Mouse (Mus musculus) spleen, embryonic (tissue): ENCODE measurements around the gene Iqub.

Experiments used
- CTCF ChIA-PET: fragments of 350-600 bp; sonication (Branson Sonifier 250); formaldehyde crosslinking; loops from one replicate; lab custom pipeline; 2022; lab: Charles Lee

The Iqub gene

DNA sequence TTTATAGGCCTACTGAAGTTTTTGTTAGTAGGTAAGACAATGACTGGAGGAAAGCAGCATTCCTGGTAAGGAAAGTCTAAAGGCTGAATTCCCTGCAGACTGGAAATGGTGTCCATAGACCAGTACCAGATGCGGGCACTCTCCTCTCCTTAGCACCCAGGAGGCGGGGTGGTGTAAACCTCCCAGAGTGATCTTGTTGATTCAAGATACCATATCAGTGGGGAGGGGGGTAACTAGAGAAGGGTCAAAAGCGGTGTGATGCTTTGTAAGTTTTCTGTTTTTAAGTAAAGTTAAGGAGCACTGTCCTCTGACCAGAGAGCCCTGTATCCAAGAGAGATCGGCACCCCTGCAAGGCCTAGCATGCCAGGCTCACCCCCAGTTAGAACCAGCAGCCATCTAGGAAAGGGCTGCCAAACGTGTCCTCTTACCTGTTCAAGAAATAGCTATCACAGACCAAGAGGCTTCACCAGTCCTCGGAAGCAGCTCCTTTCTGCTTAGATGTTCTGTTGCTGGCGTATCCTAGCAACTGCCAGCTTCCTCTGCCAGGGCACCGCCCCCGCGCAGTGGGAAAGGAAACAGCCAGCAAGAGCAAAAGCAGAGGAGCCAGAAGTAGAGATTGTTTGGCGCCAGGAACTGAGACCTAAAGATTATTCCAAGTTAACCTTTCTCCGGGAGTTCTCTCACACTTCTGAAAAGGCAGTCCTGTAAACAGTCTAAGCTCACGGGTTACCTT lies at the start of gene Iqub:
Gene Iqub, minus strand, starts transcription at position 516 of the 733 bp plus-strand sequence.
- CTCF ChIA-PET: no interaction called here

DNA sequence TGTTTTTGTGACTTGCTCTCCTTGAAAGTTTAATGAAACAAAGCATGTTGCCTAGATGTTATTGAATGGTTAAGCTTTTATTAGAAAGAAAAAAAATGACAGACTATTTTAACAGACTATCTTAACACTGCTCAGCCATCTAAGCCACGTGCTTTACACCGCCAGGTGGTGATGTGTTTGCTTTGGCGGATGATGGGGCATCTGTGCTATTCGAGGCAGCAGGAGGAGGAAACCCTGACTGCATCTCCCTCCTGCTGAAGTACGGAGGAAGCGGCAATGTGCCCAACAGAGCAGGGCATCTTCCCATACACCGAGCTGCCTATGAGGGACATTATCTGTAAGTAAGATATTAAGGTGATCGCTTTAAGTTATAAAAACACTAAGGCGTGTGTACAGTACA lies 49.2 kb upstream of the Iqub start:
- CTCF ChIA-PET: no interaction called here

DNA sequence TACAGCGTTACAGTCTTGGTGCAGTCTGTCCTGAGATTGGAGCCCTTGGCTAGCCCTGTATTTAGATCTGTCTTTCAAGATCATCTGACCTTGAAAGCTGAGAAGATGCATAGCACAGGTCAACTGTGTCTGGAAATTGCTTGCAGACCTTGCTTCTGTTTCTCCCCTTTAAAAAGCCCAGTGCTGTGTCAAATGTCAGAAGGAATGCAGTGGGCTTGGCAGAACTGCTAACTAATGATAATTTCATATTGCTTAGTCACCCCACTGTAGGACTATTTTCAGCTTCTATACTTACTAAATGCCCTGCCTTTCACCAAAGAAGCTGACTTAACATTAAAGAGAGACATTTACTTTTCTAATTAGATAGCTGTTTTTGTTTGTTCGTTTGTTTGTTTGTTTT lies 40.6 kb upstream of the Iqub start:
- CTCF ChIA-PET: no interaction called here

DNA sequence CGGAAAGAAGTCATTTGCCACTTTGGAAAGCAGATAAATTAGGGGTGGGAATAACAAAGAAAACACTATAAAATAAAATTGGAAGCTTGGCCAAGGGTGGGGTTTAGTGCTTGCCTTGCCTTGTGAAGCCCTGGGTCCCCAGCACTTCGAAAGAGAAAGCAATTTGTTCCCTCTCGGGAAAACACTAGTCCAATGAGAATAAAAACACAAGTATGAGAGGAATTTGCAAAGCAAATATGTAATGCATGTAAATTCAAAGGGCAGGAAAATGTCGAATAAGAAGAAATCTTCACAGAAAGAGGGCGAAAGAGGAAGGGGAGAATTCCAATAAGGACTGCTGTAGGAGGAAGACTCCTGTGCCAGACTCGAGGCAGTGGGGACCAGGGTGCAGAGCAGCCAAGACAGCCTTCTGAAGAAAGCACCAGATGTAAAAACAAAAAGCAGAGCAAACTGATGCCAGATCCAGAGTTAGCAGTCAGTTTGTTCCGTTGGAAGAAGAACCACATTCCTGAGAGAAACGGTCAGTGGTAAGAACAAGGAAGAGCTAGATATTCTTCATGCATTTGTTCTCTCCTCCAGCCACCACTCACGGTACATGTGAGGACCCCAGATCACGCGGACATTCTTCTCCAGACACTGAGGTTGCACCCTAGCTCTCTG lies 39.7 kb upstream of the Iqub start:
- CTCF ChIA-PET: no interaction called here

DNA sequence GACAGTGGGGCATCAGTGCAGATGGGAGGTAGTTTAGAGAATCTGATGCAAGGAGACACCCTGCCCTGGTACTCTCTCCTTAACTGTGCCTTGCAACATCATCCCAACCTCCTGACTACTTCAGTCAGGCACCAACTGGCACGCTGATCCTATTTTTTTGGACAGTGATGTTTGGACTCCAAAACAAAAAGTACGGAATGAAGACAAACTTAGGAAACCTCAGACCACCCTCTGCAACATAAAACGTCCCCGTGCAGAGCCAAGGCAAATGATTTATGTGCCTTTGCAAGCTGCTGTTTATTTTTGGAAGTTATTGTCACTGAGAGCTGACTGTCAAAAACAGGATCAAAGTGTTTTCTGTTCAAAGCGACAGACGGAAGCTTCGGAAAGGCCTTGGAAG lies 37.2 kb upstream of the Iqub start:
- CTCF ChIA-PET: no interaction called here

DNA sequence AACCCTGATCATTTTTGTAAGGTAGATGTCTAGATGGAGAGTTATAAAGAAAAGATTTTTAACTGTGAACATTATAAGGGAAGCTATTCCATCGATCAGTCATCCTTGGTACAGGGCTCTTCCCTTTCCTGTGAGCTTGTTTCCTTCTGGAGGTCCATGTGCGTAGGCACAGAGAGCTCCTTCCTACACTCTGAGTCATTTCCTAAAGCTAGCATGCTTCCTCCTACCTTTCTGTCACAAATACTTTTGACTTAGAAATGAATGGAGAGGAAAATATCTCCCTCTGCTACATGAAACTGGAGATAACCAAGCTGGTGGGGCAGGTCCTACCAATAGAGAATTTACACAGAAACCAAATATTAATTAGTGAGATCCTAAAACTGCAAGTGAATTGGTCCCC lies 34.9 kb upstream of the Iqub start:
- CTCF ChIA-PET: no interaction called here

DNA sequence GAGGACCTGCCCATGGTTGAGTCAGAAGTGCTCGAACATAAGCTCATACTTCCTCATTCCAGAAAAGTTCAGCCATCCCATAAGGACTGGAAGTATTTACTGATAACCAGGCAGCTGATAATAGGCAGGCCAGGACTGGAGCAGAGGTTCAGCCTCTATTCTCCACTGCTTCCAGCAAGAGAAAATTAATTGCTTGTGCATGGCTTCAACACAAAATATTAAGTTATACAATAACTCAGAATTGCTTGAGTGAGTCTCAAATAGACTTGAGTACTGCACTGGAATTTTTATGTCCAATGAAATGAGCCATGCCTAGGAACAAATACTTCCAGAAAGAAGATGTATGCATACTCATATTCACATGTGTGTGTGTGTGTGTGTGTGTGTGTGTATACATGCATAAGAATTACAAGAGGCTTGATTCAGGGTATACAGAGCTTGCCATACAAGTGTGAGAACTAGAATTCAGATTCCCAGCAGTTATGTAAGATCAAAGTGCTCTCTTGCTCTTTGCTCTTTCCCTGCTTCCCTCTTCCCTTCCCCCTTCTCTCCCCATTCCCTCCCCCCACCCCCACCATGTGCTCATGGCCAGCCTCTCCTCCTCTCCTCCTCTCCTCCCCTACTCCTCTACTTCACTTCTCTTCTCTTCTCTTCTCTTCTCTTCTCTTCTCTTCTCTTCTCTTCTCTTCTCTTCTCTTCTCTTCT lies 32.0 kb upstream of the Iqub start:
- CTCF ChIA-PET: no interaction called here

DNA sequence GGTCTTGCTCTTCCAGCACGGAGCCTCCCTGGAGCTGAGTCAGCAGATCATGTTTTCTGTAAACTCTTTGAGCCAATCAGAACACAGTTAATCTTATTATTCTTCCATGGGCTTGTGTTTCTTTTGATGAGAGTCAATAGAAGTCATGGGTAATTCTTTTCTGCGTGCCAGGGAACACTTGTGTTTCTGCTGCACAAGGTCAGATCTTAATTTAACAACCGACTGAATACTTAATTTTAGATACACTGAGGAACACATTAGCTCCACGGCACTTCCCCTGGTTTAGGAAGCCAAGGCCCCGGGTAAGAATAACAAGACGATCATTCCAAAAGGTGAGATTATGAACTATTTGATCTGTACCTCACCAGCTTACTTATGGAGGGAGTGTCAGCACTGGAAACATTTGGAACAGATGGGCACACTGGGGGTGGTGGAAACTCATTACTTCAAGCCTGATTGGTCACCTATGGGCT lies 28.3 kb upstream of the Iqub start:
- CTCF ChIA-PET: no interaction called here

DNA sequence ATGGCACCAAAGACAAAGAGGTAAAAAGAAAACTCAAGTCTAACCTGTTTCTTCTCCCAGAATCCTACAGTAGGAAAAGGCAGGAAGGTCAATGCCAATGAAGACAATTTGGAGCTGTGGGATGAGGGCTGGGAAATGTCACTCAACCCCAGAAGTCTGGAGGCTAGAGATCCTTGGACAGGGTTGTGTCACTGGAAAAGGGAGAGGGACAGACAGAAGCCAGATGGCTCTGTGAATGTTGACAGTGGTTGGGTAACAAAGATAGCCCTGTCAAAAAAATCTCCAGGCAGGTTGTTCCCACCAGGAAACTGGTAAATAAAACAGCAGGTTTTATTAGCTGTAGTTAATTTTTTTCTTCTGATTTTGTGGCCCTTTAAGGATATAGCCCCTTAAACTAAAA lies 27.5 kb upstream of the Iqub start:
- CTCF ChIA-PET: no interaction called here

DNA sequence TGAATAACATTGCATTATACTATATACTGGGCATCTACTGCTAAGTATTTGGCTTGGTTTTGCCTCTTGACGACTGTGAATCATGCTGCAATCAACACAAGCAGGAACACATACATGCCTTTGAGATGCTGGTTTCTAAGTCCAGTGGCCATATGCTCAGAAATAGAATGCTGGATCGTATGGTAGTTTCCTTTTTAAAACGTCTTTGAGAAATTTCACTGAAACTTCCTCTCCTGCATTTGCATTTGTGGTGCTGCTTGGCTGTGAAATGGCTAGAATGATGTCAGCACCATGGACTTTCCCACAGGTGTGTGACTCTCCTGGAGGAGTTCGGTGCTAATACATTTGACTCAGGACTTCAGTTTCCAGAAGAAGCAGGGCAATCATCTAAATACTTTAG lies 25.2 kb upstream of the Iqub start:
- CTCF ChIA-PET: no interaction called here

DNA sequence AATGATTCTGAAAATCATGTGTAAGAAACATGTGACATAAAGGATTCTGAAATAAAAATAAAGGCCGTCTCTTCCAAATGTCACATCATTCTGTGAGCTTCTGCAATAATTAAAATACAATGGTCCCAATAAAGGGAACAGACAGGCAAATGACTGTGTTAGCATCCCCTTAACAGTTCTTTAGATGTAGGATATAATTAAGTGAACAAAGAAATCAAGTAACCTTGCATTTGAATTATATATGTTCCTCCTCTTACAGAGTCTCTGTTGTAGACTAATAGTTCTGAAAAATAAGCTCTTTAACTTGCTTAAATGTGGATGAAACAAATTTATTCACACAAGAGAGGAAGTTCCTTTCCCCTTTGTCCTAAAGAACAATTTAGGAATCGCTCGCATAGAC lies 23.6 kb upstream of the Iqub start:
- CTCF ChIA-PET: interaction anchor here (0.7 kb wide), 1 partner anchor 26 kb away, joined by 3 read pairs; no protein-coding TSS in a partner anchor

DNA sequence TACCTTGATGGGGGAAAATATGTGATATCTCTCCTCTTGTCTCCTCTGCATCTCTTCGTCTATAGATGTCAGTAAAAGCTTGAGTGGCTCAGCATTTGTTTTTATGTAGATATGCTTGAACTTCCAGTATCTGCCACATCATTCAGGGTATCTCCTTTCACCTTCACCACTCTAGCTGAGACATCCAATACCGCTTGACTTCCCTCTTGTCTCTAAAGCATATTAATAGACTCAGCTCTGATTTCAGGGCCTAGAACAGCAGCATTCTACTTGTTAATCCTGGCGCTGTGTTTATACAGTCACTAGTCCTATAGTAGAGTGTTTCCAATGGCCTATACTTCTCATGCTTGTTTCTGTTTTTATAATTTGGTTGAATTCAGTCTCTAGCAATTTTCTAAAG lies 17.9 kb upstream of the Iqub start:
- CTCF ChIA-PET: no interaction called here

DNA sequence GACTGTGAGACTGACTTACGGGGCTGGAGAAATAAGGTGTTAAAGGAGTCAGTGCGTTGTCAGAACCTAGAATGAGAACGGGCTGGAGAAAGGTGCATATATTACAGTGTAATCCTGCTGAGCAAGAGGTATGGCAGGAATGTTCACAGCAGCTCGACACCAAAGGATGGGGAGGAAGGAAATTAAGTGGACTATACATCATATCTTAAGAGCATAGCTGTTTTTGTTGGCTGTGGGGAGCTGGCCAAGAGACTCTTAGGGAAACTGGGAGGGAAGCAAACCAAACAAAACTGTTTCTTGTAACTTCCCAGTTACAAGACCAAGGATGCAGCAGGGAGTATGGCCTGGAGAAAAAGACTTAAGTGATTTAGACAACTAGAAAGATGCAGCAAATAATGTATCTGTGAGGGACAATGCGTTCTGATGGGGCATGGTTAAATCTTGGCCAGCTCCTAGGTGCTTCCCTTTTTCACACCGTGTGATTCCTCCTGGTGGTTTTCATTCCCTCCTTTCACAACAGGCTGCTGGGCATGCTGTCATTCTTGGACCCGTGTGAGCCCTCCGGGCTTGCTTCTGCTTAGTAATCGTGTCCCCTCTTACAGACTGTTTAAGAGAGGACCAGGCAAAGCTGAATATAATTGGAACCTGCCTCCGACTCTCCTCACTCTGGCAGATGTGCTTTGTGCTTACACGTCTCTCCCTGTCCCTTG lies 16.0 kb upstream of the Iqub start:
- CTCF ChIA-PET: no interaction called here

DNA sequence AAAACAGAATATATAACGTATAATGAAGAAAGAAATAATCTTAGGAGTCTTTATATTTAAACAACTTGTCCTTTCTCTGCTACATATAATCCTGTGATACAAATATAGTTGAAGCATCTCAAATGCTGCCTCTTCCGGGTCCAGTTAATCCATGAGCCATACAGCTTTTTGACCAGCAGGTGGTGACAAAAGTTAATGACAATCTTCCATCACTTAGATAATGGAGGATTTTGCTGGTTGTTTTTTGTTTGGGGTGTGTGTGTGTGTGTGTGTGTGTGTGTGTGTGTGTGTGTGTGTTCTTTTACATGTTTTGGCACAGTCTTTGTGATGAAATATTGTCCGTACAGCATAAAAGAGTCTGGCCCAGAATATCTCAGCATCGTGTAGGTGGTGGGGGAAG lies 15.3 kb upstream of the Iqub start:
- CTCF ChIA-PET: interaction anchor here (0.7 kb wide), 2 partner anchors 43 to 705 kb away, joined by 4 read pairs; no protein-coding TSS in a partner anchor

DNA sequence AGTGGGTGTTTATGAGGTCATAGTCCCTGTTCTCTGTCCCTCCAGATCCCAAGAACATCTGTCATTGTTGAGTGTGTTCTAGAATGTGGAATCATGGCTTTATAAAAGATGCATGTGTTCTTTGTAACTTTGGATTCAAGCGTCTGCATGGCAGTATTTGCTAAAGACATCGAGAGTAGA lies 13.1 kb upstream of the Iqub start, which contains the start of gene Asb15:
Gene Asb15, plus strand, starts transcription at position 81 of the 180 bp plus-strand sequence.
- CTCF ChIA-PET: no interaction called here

DNA sequence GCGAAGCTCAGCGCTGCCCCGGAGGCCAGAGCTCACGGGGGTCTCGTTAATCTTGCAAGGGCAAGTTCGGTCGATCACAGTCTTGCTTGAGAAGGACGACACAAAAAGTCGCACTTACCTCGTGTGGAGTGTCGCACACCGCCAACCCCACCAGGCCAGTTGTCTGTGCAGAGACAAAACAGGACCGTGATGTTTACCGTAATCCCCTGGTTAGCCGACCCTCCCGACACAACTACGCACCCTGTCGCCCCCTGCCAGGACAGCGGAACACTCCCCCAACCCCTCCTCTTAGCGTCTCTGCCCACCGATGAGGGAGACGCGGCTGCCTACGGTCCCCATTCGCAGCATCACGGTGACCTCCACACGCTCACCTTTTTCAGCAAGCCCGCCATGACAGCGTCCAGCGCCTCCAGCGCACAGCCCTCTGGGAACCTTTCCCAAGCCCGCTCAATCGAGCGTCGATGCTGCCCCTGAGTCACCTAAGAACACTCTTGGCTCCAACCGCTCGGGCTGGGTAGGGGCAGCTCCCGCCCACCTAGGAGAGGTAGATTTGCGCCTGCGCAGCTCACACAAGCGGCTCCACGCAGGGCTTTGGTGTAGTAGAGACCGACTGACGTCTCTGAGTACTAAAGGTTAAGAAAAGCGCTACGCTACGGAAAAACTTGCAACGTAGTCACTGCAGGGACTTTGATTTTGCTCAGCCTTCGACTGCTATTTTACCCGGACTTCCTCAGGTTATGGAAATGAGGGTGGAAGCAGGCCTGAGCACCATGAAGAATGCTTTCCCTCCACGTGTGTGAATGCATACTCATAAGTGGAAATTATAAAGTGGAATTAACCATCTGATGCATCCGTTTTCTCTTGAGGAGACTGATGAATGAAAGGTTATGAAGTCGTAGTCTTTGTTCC lies 12.5 kb upstream of the Iqub start, which contains the start of gene Ndufa5:
Gene Ndufa5, minus strand, starts transcription at position 859 of the 909 bp plus-strand sequence.
- CTCF ChIA-PET: no interaction called here

DNA sequence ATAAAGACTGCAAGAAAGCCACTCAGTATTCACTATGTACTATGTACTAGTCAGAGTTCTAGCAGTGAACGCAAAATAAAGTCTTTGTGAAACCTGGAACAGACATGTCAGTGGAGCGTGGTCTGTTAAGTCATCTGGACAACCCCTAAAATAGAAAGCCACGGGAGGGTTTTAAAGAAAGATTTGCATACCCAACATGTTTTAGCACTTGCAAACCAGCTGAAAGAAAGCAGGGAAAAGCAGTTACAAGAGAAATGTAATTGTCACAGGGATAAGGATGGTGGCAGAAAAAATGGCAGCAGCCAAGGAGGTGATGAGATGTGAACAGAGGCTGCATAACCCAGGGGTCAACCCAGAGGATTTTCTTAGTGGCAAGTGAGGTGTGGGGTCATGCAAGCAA lies 10.8 kb upstream of the Iqub start:
- CTCF ChIA-PET: no interaction called here

DNA sequence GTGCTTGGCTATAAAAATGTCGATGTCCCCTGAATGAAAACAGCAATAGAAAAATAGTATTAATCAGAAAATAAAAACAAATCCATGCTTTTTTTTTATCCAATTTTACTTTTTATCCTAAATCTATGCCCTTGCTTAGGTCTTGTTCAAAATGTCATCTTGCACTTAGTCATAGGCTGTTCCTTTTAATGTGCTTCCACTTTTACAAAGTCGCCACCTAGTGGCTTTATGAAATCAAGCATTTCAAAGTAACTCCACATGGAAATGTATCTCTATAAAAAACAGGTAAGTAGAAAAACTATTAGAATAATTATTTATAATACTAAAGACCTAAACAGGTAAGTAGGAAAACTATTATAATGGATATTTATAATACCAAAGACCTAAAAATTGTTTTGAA lies 1.3 kb upstream of the Iqub start:
- CTCF ChIA-PET: no interaction called here

DNA sequence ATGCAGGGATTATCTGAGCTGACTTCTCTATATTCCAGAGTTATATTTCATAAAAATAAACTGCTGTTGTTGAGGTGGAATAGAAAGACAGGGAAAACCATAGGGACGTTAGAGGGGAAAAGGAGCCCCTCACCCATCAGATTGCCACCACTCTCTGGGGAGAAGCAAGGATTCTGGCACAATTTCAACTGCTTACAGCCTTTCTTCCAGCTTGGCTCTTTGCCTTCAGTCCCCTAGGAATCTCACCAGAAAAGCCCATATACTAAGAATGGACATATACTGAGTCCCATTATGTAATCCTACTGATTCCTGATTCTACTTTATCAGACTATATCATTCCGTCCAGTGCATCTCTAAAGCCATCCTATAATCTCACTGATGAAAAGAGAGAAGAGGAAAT lies 10.7 kb downstream of the Iqub start:
- CTCF ChIA-PET: no interaction called here

DNA sequence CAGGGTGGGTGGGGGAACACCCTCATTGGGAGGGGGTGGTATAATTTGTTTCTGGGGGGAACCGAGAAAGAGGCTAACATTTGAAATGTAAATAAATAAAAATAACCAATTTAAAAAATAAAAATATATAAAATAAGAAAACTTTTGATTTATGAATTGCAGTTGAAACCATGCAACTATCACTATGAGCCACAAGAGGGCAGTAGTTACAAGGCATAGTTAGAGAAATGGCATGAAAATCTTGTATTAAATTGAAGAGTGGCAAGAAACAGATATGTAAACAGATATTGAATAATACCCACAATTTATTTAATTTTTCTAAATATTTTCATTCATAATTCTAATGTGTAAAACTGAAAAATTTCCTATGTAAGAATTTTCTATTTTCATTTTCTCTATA lies 24.5 kb downstream of the Iqub start:
- CTCF ChIA-PET: no interaction called here

DNA sequence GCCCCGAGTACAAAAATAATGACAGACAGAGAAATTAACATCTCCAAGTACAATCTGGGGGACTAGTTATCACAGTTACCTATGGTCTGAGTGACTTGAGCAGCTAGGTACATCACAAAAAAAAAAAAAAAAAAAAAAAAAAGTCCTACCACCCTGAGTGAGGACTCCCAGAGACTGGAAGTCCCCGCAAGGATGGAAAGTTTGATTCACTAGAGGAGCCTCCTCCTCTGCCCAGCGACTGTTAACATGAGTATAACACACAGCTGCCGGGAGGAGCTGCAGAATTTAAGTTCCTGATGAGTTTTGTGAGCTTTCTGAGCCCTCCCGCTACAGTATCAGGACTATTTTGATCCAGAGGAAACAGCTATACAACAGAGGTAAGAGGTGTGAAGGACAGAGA lies 28.3 kb downstream of the Iqub start:
- CTCF ChIA-PET: no interaction called here
